Mouse (Mus musculus) embryonic facial prominence, embryonic 14.5 days (tissue): Measurements from ENCODE around the gene Folr2. TPM values are rescaled to one million over a fixed set of nuclear protein-coding genes. Genes with fewer than 3 reads are reported as not detected.

Source experiments
- ATAC-seq: fragments of 200-750 bp; cut with Nextera tagmentation; 2 replicates; pipeline ENCODE4 v1.8.0; 2017; ENCODE audit warnings: low read depth, moderate number of reproducible peaks, moderate TSS enrichment
- DNase-seq: peaks from one replicate; pipeline ENCODE4 v3.0.0-alpha.2; 2015; ENCODE audit warnings: low spot score
- H3K27ac ChIP-seq: fragments of 300-500 bp; sonication (generic); replicated peaks from 2 replicates; pipeline ENCODE4 v1.5.1; 2014; ENCODE audit warnings: low read depth, mild to moderate bottlenecking, low read length, moderate library complexity
- H3K27me3 ChIP-seq: fragments of 300-500 bp; sonication (generic); replicated peaks from 2 replicates; pipeline ENCODE4 v1.6.1; 2014; ENCODE audit warnings: low read length; ENCODE audit not compliant: control insufficient read depth, insufficient read depth
- H3K36me3 ChIP-seq: fragments of 300-500 bp; sonication (generic); 2 replicates; pipeline ENCODE4 v1.6.1; 2014; ENCODE audit warnings: low read length, mixed read lengths; ENCODE audit not compliant: control insufficient read depth, insufficient read depth
- H3K4me1 ChIP-seq: fragments of 300-500 bp; sonication (generic); 2 replicates; pipeline ENCODE4 v1.6.1; 2014; ENCODE audit warnings: antibody characterized with exemption, low read length; ENCODE audit not compliant: control insufficient read depth, insufficient read depth
- H3K4me2 ChIP-seq: fragments of 300-500 bp; sonication (generic); 2 replicates; pipeline ENCODE4 v1.6.1; 2014; ENCODE audit warnings: low read depth, mild to moderate bottlenecking, low read length, moderate library complexity, mixed read lengths
- H3K4me3 ChIP-seq: fragments of 300-500 bp; sonication (generic); 2 replicates; pipeline ENCODE4 v1.5.1; 2014; ENCODE audit warnings: low read depth, mild to moderate bottlenecking, low read length
- H3K9ac ChIP-seq: fragments of 300-500 bp; sonication (generic); 2 replicates; pipeline ENCODE4 v1.6.1; 2014; ENCODE audit warnings: low read depth, mild to moderate bottlenecking, low read length, moderate library complexity, mixed read lengths
- H3K9me3 ChIP-seq: fragments of 300-500 bp; sonication (generic); 2 replicates; pipeline ENCODE4 v1.6.1; 2016; ENCODE audit warnings: low read length; ENCODE audit not compliant: control insufficient read depth
- WGBS: fragments of 180-500 bp; shearing (Covaris S2); extraction: QIAGEN DNeasy Blood & Tissue Kit; methylation state at CpG from one replicate; pipeline ENCODE4 v1.1.7; 2014; 5-methylcytosine and 5-hydroxymethylcytosine counted together
- polyA plus RNA-seq: library from polyadenylated mRNA; unstranded; fragments of >200 nt; fragmentation: Nextera tagmentation; extraction: Ambion mirVana; gene quantifications from 2 replicates; pipeline ENCODE4 v1.2.1, GENCODE M21; 2014

Folr2 gene
- polyA plus RNA-seq, 1 experiment from 2014 or later, result 3.9 TPM

DNA sequence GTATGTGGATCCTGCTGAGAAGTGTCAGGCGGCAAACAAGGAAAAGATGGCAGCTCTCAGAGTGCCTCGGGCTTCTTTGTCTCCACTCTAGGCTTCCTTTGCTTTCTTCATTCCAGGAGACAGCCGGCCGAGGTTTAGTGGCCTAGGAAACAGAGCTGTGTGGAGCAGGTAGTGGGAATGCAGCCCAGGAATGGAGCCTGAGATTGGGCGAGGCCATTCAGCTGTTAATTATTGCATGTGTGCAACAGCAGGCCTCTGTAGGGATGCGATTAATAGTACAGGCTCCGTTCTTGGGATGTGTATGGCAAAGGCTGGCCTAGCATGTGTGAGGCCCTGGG lies 12.1 kb upstream of the Folr2 start:
- ATAC-seq, result no peak
- Histone ChIP-seq H3K27ac (no peak overlapping the region), H3K36me3 (no peaks in the 10 kb centered on the region), H3K4me1 (no peaks in the 10 kb centered on the region), H3K9me3 (no peaks in the 10 kb centered on the region), H3K9ac (no peak overlapping the region), H3K27me3 (no peaks in the 10 kb centered on the region), H3K4me2 (no peak overlapping the region), H3K4me3 (no peak overlapping the region)
- DNase-seq, result no peak
- WGBS, result 61% methylated on average over 7 of the region's 7 CpGs

- Histone ChIP-seq H3K27me3 (no peaks in the 10 kb centered on the region), H3K4me1 (no peaks in the 10 kb centered on the region), H3K4me2 (no peak overlapping the region), H3K4me3 (no peak overlapping the region), H3K27ac (no peak overlapping the region), H3K9ac (no peak overlapping the region), H3K36me3 (no peaks in the 10 kb centered on the region), H3K9me3 (no peaks in the 10 kb centered on the region)
- ATAC-seq (no peak), DNase-seq (peak; percentile 13)
- WGBS, result 67% methylated on average over 13 of the region's 13 CpGs
Observed at GRCm38 (mm10) chr7:101868241-101869162, 11.5 kb upstream of the Folr2 start.

DNA sequence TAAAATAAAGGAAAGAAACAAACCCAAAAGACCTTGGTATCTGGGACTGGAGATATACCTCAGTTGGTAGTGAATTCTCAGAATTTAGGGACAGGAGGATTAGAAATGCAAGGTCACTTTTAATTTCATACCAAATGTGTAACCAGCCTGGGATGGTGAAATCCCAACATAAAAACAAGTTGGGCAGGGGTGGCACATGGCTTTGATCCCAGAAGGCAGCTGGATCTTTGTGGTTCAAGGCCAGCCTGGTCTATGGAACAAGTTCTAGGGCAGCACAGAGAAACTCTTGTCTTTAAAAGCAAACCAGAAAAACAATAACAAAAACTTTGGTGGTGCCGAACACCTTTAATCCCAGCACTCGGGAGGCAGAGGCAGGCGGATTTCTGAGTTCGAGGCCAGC lies 10.5 kb upstream of the Folr2 start:
- no peak overlapping the region for H3K4me3 ChIP-seq
- ATAC-seq (no peak), DNase-seq (no peak)
- no peak overlapping the region for H3K27ac ChIP-seq
- H3K9me3 ChIP-seq, result no peaks in the 10 kb centered on the region
- no peaks in the 10 kb centered on the region for H3K4me1 ChIP-seq
- H3K36me3 ChIP-seq, result no peaks in the 10 kb centered on the region
- no peak overlapping the region for H3K9ac ChIP-seq
- H3K27me3 ChIP-seq, result no peaks in the 10 kb centered on the region
- WGBS, result 95% methylated on average over 4 of the region's 4 CpGs
- H3K4me2 ChIP-seq, result no peak overlapping the region

GRCm38 (mm10) chr7:101866491-101867265 lies 9.7 kb upstream of the Folr2 start:
- H3K9me3 ChIP-seq, result no peaks in the 10 kb centered on the region
- H3K4me2 ChIP-seq, result no peak overlapping the region
- ATAC-seq, result no peak
- no peak overlapping the region for H3K27ac ChIP-seq
- H3K4me3 ChIP-seq, result no peak overlapping the region
- no peak overlapping the region for H3K9ac ChIP-seq
- no peaks in the 10 kb centered on the region for H3K27me3 ChIP-seq
- no peaks in the 10 kb centered on the region for H3K4me1 ChIP-seq
- no peak for DNase-seq
- H3K36me3 ChIP-seq, result no peaks in the 10 kb centered on the region
- 82% methylated on average over 11 of the region's 11 CpGs for WGBS

- H3K36me3 ChIP-seq, result no peaks in the 10 kb centered on the region
- no peak within 1 kb of the TSS for H3K27ac ChIP-seq
- 60% methylated on average over 3 of the region's 3 CpGs for WGBS
- H3K9me3 ChIP-seq, result no peaks in the 10 kb centered on the region
- H3K27me3 ChIP-seq, result no peaks in the 10 kb centered on the region
- ATAC-seq (no peak), DNase-seq (no peak)
- no peak within 1 kb of the TSS for H3K4me3 ChIP-seq
- H3K4me2 ChIP-seq, result no peak within 1 kb of the TSS
- no peaks in the 10 kb centered on the region for H3K4me1 ChIP-seq
- H3K9ac ChIP-seq, result no peak within 1 kb of the TSS
Observed at GRCm38 (mm10) chr7:101863415-101863814, 6.4 kb upstream of the Folr2 start, which contains the start of gene Anapc15. Gene Anapc15, plus strand, starts transcription at chr7:101863715.

GRCm38 (mm10) chr7:101862291-101862690 lies 5.3 kb upstream of the Folr2 start:
- Histone ChIP-seq H3K4me2 (no peak overlapping the region), H3K36me3 (no peaks in the 10 kb centered on the region), H3K4me3 (no peak overlapping the region), H3K9ac (no peak overlapping the region), H3K27me3 (no peaks in the 10 kb centered on the region), H3K4me1 (no peaks in the 10 kb centered on the region), H3K27ac (no peak overlapping the region), H3K9me3 (no peaks in the 10 kb centered on the region)
- DNase-seq (no peak), ATAC-seq (no peak)
- 67% methylated on average over 3 of the region's 3 CpGs for WGBS

- Histone ChIP-seq H3K9me3 (no peaks in the 10 kb centered on the region), H3K4me1 (no peaks in the 10 kb centered on the region), H3K27ac (no peak overlapping the region), H3K9ac (no peak overlapping the region), H3K36me3 (no peaks in the 10 kb centered on the region), H3K4me3 (no peak overlapping the region), H3K27me3 (no peaks in the 10 kb centered on the region), H3K4me2 (no peak overlapping the region)
- no peak for DNase-seq
- no peak for ATAC-seq
Observed at GRCm38 (mm10) chr7:101860978-101861377, 4.0 kb upstream of the Folr2 start.

- H3K36me3 ChIP-seq, result no peaks in the 10 kb centered on the region
- H3K4me2 ChIP-seq, result no peak overlapping the region
- no peak overlapping the region for H3K9ac ChIP-seq
- H3K27ac ChIP-seq, result no peak overlapping the region
- H3K9me3 ChIP-seq, result no peaks in the 10 kb centered on the region
- DNase-seq (no peak), ATAC-seq (no peak)
- no peak overlapping the region for H3K4me3 ChIP-seq
- WGBS, result 59% methylated on average over 9 of the region's 9 CpGs
- no peaks in the 10 kb centered on the region for H3K4me1 ChIP-seq
- no peaks in the 10 kb centered on the region for H3K27me3 ChIP-seq
Observed at GRCm38 (mm10) chr7:101858362-101858761, 1.4 kb upstream of the Folr2 start.
